Mouse (Mus musculus): ENCODE measurements around the gene Lama2. TPM values are rescaled to one million over a fixed set of nuclear protein-coding genes. Genes with fewer than 3 reads are reported as not detected.
"Not testable (repeated sequence)": the region's sequence is repeated elsewhere in the genome, so short reads cannot be mapped to it uniquely, and the experiment has no call there.

The Lama2 gene
- total RNA-seq, 4 experiments from 2014 or later, result 5.9 to 12.8 (median 10.7) TPM

- DNase-seq (ENCODE audit: low spot score in 2 of 2), result no peak
Observed at GRCm38 (mm10) chr10:27047196-27047595, 572.4 kb downstream of the Lama2 start.

- DNase-seq (ENCODE audit: low spot score in 2 of 2), result no peak
Observed at GRCm38 (mm10) chr10:27041812-27042211, 577.7 kb downstream of the Lama2 start.

- no peak for DNase-seq (ENCODE audit: low spot score in 2 of 2)
Observed at GRCm38 (mm10) chr10:27022707-27023106, 596.9 kb downstream of the Lama2 start.

GRCm38 (mm10) chr10:27012804-27013365 is 606.7 kb downstream of the Lama2 start:
- no peak for DNase-seq (ENCODE audit: low spot score in 2 of 2)

DNA sequence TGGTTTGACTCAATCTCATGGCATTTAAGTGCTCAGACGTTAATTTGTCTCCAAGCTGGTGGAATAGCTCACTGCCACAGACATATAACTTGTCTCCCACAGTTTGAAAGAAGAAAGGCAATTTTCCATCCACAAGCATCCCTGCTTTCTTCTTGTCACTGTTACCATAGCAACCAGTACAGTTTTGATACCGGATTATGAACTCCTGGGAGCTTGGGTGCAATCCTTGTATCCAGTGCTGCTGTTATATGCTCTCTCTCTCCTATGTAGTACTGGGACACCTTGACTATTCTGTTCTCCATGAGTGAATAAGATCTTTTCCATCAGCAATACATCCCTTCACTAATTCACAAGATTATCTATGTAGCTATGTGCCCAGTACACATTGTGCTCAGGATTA is 612.2 kb downstream of the Lama2 start:
- DNase-seq (ENCODE audit: low spot score in 2 of 2), result no peak

GRCm38 (mm10) chr10:27005716-27006115 is 613.8 kb downstream of the Lama2 start:
- DNase-seq (ENCODE audit: low spot score in 2 of 2), result no peak

DNA sequence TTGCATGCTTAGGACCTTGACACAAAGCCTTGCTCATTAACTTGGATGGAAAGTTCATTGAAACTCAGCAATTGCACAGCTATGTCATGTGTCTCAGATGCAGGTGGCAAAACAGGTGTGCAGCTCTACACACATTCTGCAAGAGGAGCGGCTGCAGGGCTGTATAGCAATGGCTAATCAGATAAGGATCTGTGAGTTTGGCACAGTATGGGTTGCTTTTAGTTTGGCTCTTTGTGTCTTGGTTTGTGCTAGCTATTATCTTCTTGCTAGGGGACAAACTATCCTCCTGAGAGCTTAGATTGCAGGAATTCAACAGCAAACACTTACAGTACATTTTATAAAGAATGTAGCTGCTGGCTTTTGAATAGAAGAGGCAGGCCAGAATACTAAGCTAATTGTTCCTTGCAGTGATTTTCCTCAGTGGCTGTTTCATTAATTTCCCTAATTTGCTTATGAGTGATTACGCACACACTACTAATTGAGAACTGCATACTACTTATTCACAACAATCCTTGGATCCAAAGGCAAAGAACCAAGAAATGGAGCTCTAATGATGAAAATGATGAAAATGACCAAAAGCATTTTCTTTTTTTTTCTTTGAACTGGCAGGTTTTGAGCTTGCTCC is 617.9 kb downstream of the Lama2 start:
- no peak for DNase-seq (ENCODE audit: low spot score in 2 of 2)

DNA sequence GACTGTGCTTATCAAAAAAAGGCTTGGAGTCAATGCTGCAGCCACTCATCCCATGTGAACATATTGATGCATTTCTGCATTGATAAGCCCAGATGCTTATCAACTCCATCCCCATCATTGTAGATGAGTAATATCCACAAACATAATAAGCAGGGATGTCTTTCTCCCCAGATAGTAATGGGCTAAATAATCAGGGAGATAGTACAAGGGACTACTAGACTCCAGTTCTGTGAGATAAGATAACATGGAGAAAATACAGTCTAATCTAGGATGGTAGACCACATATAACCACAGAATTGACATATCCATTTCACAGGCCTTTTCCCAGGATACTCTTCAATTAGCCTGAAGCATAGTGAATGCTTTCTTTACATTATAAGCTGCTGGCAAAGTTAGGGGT is 622.9 kb downstream of the Lama2 start:
- DNase-seq (ENCODE audit: low spot score in 2 of 2), result no peak

- DNase-seq (ENCODE audit: low spot score in 2 of 2), result no peak
Observed at GRCm38 (mm10) chr10:26995987-26996386, 623.6 kb downstream of the Lama2 start.

GRCm38 (mm10) chr10:26995182-26995975 is 624.2 kb downstream of the Lama2 start:
- peak; percentile 9 to 21 for DNase-seq (ENCODE audit: low spot score in 2 of 2)

- DNase-seq (ENCODE audit: low spot score in 2 of 2), result no peak
Observed at GRCm38 (mm10) chr10:26993971-26994761, 625.4 kb downstream of the Lama2 start.

- no peak for DNase-seq (ENCODE audit: low spot score in 2 of 2)
Observed at GRCm38 (mm10) chr10:26985451-26985850, 634.1 kb downstream of the Lama2 start.

- DNase-seq (ENCODE audit: low spot score in 2 of 2), result not testable (repeated sequence)
Observed at GRCm38 (mm10) chr10:26984082-26984481, 635.5 kb downstream of the Lama2 start.

DNA sequence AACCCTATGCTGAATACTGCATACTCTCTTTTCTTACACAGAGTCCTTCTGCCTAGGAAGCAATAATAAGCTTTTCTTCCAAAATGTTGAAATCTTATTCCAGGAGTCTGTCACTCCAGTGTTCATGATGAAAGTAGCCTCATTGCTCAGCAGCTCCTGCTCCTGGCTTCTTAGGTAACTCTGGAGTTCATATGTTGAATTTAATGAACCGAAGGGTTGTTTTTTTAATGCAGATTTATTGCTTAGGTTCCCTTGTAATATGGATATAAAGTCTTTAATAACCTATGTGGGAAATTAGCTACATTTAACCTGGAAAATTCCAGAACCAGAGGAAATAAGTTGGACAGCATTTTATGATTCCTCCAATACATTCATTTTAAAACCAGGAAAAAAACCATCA is 636.0 kb downstream of the Lama2 start:
- DNase-seq (ENCODE audit: low spot score in 2 of 2), result no peak

GRCm38 (mm10) chr10:26982621-26983020 is 636.9 kb downstream of the Lama2 start:
- DNase-seq (ENCODE audit: low spot score in 2 of 2), result no peak

DNA sequence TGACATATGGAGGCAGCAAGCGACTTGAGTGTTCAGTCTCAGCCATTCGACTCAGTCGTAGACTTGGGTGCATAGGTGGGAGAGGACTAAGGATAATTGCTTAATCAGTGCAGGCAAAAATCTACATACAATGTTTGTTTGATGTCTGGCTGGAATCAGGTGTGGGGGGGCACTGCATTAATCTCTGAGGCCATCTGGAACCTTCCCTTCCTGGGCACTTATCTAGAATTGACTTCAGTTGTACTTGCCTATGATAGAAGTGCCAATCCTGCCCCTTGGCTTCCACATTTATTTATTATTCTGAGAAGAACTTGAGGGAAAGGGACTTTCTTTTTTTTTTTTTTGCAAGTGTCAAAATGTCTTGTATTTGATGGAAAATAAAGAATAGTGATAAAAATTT is 644.2 kb downstream of the Lama2 start:
- DNase-seq (ENCODE audit: low spot score in 2 of 2), result no peak

GRCm38 (mm10) chr10:26974224-26974623 is 645.3 kb downstream of the Lama2 start:
- DNase-seq (ENCODE audit: low spot score in 2 of 2), result no peak

DNA sequence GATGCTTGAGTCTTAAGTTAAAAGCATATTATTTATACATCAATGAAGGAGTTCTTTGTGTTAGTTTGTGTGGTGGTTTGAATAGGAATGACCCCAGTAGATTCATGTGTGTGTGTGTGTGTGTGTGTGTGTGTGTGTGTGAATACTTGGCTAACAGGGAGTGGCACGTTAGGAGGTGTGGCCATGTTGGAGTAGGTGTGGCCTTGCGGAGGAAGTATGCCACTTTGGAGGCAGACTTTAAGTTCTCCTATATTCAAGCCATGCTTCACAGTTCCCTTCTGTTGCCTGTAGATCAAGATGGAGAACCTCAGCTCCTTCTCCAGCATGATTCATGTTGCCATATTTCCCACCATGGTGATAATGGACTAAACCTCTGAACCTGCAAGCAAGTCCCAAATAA is 646.0 kb downstream of the Lama2 start:
- DNase-seq (ENCODE audit: low spot score in 2 of 2), result no peak

- DNase-seq (ENCODE audit: low spot score in 2 of 2), result no peak
Observed at GRCm38 (mm10) chr10:26958513-26958912, 661.0 kb downstream of the Lama2 start.

DNA sequence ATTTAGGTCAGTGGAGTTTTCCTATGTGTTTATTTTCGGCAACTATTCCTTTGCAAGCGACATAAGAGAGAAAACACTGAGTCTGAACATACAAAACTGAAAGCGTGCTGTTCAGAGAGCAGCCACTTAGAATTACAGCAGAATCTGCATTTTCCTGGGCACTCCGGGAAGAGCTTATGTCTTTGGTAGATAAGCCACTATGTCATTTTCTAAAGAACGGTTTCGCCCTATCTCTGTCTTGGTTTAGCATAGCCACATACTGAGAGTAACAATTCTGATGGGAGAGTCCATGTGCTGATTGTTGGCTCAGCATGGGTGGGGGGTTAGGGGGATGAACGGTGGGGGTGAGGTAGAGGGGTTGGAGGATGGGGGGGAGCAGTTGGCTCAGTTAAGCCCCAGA is 669.1 kb downstream of the Lama2 start:
- DNase-seq (ENCODE audit: low spot score in 2 of 2), result no peak

GRCm38 (mm10) chr10:26949667-26950066 is 669.9 kb downstream of the Lama2 start:
- no peak for DNase-seq (ENCODE audit: low spot score in 2 of 2)

- no peak for DNase-seq (ENCODE audit: low spot score in 2 of 2)
Observed at GRCm38 (mm10) chr10:26948331-26948730, 671.2 kb downstream of the Lama2 start.
